Mouse (Mus musculus) heart, adult 2 months (tissue): ENCODE measurements at regions not wholly inside any gene's neighbourhood (a gene's known extent, or its start where the extent isn't known, plus 50 kb on each side); places are given as distances from the start of the nearest gene placed in this dataset.

Experiments
- DNase-seq, 2 experiments: peaks; one replicate each; pipeline ENCODE4 v3.0.0; 2021
- H3K27ac ChIP-seq: fragments of 200-600 bp; 2 replicates; pipeline ENCODE4 v1.8.1; 2022
- H3K27me3 ChIP-seq: fragments of 200-500 bp; 2 replicates; pipeline ENCODE4 v1.6.1; 2012; ENCODE audit warnings: mild to moderate bottlenecking, low read length, inconsistent platforms, mixed read lengths; ENCODE audit not compliant: control insufficient read depth, insufficient read depth
- H3K36me3 ChIP-seq: fragments of 200-500 bp; 2 replicates; pipeline ENCODE4 v1.6.1; 2012; ENCODE audit warnings: low read length, inconsistent platforms; ENCODE audit not compliant: control insufficient read depth, insufficient read depth
- H3K4me1 ChIP-seq: fragments of 200-500 bp; 2 replicates; pipeline ENCODE4 v1.6.1; 2011; ENCODE audit warnings: low read length; ENCODE audit not compliant: control insufficient read depth, insufficient read depth
- H3K4me3 ChIP-seq: fragments of 200-600 bp; 2 replicates; pipeline ENCODE4 v1.8.1; 2022
- H3K79me2 ChIP-seq: fragments of 200-500 bp; replicated peaks from 2 replicates; pipeline ENCODE4 v1.6.1; 2012; ENCODE audit warnings: mild to moderate bottlenecking, inconsistent platforms, low read length, moderate library complexity, mixed read lengths; ENCODE audit not compliant: control insufficient read depth, insufficient read depth
- H3K9ac ChIP-seq: fragments of 200-500 bp; 2 replicates; pipeline ENCODE4 v1.6.1; 2012; ENCODE audit warnings: low read depth, mild to moderate bottlenecking, control low read depth, inconsistent platforms, low read length, mixed read lengths
- CTCF ChIP-seq: fragments of 200-600 bp; IDR thresholded peaks from 2 replicates; pipeline ENCODE4 v1.8.1; 2022; ENCODE audit warnings: antibody characterized with exemption, mild to moderate bottlenecking, moderate library complexity
- EP300 ChIP-seq: fragments of 200-500 bp; IDR thresholded peaks from 2 replicates; pipeline ENCODE4 v1.6.1; 2011; ENCODE audit warnings: low read depth, low read length, control low read depth; ENCODE audit not compliant: insufficient read depth
- POLR2A ChIP-seq: fragments of 200-500 bp; IDR thresholded peaks from 2 replicates; pipeline ENCODE4 v1.6.1; 2011; ENCODE audit warnings: mild to moderate bottlenecking, low read depth, low read length, control low read depth; ENCODE audit not compliant: insufficient read depth
- WGBS: fragments of 180-500 bp; shearing (Covaris S2); methylation state at CpG from one replicate; pipeline ENCODE4 v1.1.7; 2018; 5-methylcytosine and 5-hydroxymethylcytosine counted together
- intact Hi-C: fragments of 180-260 bp; cut with DNase I; formaldehyde crosslinking; loops from one replicate; pipeline ENCODE4 v1.15.1; 2025

- WGBS: 52% methylated on average over 1 of the region's 1 CpGs
- no peaks in the 10 kb centered on the region for H3K79me2 ChIP-seq
- intact Hi-C loops: no loop called here
- no peak overlapping the region for H3K4me3 ChIP-seq
- H3K9ac ChIP-seq: no peak overlapping the region
- DNase-seq: no peak
- H3K27ac ChIP-seq: no peak overlapping the region
- H3K4me1 ChIP-seq: no peaks in the 10 kb centered on the region
- H3K27me3 ChIP-seq: no peaks in the 10 kb centered on the region
- TF ChIP-seq EP300 (no peak), POLR2A (no peak), CTCF (no peak)
- H3K36me3 ChIP-seq: no peaks in the 10 kb centered on the region
Observed at GRCm38 (mm10) chr4:9994466-9994865, 879.8 kb upstream of the 2610301B20Rik start.

DNA sequence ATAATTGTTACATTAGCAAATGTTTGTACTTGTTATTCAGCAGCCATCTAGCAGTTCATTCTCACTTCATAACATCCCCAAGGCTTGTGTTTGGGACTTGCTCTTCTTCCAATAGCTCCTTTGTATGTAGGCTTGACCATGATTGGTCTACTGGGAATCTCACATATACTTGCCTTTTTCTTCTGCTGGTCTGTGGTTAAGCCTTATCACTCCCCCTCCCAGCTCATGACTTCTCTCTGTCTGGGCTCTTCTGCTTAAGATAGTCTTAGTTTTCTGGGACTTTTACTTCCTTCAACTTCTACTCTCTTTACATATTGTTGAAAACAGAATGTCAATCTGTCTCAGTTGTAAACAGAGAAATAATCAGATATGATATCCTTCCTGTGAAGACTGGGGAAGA lies 844.0 kb upstream of the 2610301B20Rik start:
- H3K27ac ChIP-seq: no peak overlapping the region
- no peak overlapping the region for H3K4me3 ChIP-seq
- no peaks in the 10 kb centered on the region for H3K4me1 ChIP-seq
- TF ChIP-seq CTCF (no peak), EP300 (no peak), POLR2A (no peak)
- intact Hi-C loops: no loop called here
- H3K79me2 ChIP-seq: no peaks in the 10 kb centered on the region
- DNase-seq: no peak
- H3K9ac ChIP-seq: no peak overlapping the region
- no peaks in the 10 kb centered on the region for H3K36me3 ChIP-seq
- H3K27me3 ChIP-seq: no peaks in the 10 kb centered on the region

DNA sequence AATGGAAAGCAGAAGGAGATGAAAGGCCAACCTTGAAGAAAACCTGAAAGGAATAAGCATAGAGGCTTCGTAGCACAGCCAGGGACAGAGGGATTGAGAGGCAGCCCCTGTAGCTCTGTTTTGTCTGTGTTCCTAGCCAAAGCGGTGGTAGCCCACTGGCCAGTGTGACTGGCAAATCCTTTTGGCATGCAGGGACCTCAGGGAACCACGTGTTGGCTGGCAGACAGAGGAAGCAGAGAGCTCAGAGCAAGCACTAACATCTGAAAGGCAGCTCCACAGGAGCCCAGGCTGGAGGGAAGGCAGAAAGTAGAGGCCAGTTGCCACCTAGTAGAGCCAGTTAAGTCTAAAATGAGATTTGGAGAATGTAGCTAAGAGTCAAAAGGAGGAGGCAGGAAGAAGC lies 842.5 kb upstream of the 2610301B20Rik start:
- no peak for DNase-seq
- Histone ChIP-seq H3K36me3 (no peaks in the 10 kb centered on the region), H3K4me3 (no peak overlapping the region), H3K4me1 (no peaks in the 10 kb centered on the region), H3K79me2 (no peaks in the 10 kb centered on the region), H3K27ac (no peak overlapping the region), H3K27me3 (no peaks in the 10 kb centered on the region), H3K9ac (no peak overlapping the region)
- TF ChIP-seq POLR2A: no peak
- TF ChIP-seq CTCF: no peak
- TF ChIP-seq EP300: no peak
- 51% methylated on average over 3 of the region's 3 CpGs for WGBS
- intact Hi-C loops: no loop called here

DNA sequence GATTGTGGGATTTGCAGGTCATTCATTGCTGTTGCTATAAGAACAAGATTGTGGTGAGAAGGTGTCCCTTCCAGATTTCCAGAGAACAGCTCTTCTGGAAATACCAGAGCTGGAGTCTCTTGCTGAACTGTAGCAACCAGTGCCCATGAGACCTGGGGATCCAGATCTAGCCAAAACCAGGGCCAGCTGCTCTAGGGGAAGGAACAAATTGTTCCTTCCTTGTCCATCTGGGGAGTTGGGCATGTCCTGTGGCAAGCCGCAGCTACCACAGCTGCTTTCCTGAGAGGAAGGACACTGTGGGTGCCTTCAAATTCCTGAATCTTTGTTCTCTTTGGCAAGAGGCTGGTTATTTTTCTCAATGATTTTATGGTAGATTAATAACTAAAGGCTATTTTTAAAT lies 839.0 kb upstream of the 2610301B20Rik start:
- H3K79me2 ChIP-seq: no peaks in the 10 kb centered on the region
- no peak overlapping the region for H3K4me3 ChIP-seq
- no peak overlapping the region for H3K9ac ChIP-seq
- TF ChIP-seq POLR2A: no peak
- TF ChIP-seq CTCF: no peak
- TF ChIP-seq EP300: no peak
- WGBS: 51% methylated on average over 1 of the region's 1 CpGs
- H3K27me3 ChIP-seq: no peaks in the 10 kb centered on the region
- H3K36me3 ChIP-seq: no peaks in the 10 kb centered on the region
- H3K4me1 ChIP-seq: no peaks in the 10 kb centered on the region
- peak in 1 of 2 experiments; percentile 7 for DNase-seq
- intact Hi-C loops: no loop called here
- H3K27ac ChIP-seq: no peak overlapping the region

DNA sequence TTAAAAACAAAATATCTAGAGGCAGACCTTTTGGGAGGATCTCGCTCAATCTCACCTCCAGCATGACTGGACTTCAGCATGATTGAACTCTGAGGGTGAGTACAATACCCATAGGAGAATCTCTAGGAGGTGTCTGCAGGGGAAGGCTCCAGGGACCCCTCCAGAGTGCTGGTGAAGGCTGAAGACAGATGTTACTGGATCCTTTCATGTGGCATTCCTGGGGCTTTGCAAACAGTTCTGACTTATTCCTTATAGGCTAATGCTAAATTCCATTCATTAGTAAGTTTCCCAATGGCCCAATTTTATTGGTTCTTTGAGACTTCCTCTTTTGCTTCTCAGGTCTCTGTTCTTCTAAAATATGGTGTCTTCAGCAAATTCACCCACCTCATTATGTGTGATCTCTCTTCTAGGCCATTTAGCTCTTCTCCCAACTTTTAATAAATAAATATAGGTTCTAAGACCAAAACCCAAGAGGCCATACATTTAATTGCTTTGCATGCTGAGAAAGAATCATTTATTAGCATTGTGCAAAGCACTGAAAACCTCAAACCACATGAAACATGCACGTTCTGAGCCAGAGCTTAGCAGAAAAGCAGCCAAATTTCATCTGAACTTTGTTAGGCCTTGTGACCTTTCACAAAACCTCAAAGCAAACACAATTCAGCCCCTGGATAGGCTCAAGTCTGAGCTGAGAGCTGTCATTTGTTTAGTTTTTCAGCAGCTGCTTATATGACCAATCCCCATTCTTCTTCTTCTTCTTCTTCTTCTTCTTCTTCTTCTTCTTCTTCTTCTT lies 832.8 kb upstream of the 2610301B20Rik start:
- no peak overlapping the region for H3K4me3 ChIP-seq
- WGBS: 70% methylated on average over 2 of the region's 2 CpGs

GRCm38 (mm10) chr4:10048770-10049169 lies 825.5 kb upstream of the 2610301B20Rik start:
- H3K36me3 ChIP-seq: no peaks in the 10 kb centered on the region
- no peak for DNase-seq
- H3K79me2 ChIP-seq: no peaks in the 10 kb centered on the region
- no peak overlapping the region for H3K9ac ChIP-seq
- H3K4me3 ChIP-seq: no peak overlapping the region
- intact Hi-C loops: no loop called here
- no peaks in the 10 kb centered on the region for H3K4me1 ChIP-seq
- no peaks in the 10 kb centered on the region for H3K27me3 ChIP-seq
- WGBS: 49% methylated on average over 1 of the region's 1 CpGs
- no peak for TF ChIP-seq CTCF
- TF ChIP-seq EP300: no peak
- no peak for TF ChIP-seq POLR2A
- H3K27ac ChIP-seq: no peak overlapping the region

More for the DNA sequence above, 832.8 kb upstream of the 2610301B20Rik start:
- intact Hi-C loops: no loop called here
- DNase-seq: no peak
- Histone ChIP-seq H3K79me2 (no peaks in the 10 kb centered on the region), H3K4me1 (no peaks in the 10 kb centered on the region), H3K36me3 (no peaks in the 10 kb centered on the region), H3K27ac (no peak overlapping the region), H3K27me3 (no peaks in the 10 kb centered on the region), H3K9ac (no peak overlapping the region)
- TF ChIP-seq POLR2A (no peak), EP300 (no peak), CTCF (no peak)
